Mouse (Mus musculus) myocyte (in vitro differentiated cells): ENCODE measurements around the gene Vgll4. TPM values are rescaled to one million over a fixed set of nuclear protein-coding genes. Genes with fewer than 3 reads are reported as not detected.

ENCODE experiments used
- H3K27me3 ChIP-seq: one replicate; pipeline ENCODE4 v1.6.1; 2011; ENCODE audit not compliant: control insufficient read depth, insufficient read depth, insufficient read length
- H3K36me3 ChIP-seq: one replicate; pipeline ENCODE4 v1.6.1; 2011; ENCODE audit not compliant: control insufficient read depth, insufficient read depth
- H3K4me2 ChIP-seq: one replicate; pipeline ENCODE4 v1.6.1; 2011; ENCODE audit warnings: low read depth, control low read depth
- H3K4me3 ChIP-seq: one replicate; pipeline ENCODE4 v1.5.1; 2011; ENCODE audit warnings: mild to moderate bottlenecking, control low read depth, moderate library complexity
- H3K79me2 ChIP-seq: one replicate; pipeline ENCODE4 v1.6.1; 2011; ENCODE audit not compliant: control insufficient read depth, insufficient read depth
- H3ac ChIP-seq: one replicate; pipeline ENCODE4 v1.6.1; 2011; ENCODE audit not compliant: control insufficient read depth, insufficient read length
- CEBPB ChIP-seq: IDR thresholded peaks from 2 replicates; pipeline ENCODE4 v1.6.1; 2011; ENCODE audit warnings: mild to moderate bottlenecking, moderate library complexity; ENCODE audit not compliant: poor library complexity, insufficient read depth, severe bottlenecking
- E2F4 ChIP-seq: IDR thresholded peaks from one replicate; pipeline ENCODE4 v1.6.1; 2011; ENCODE audit warnings: mild to moderate bottlenecking, control low read depth, moderate library complexity; ENCODE audit not compliant: insufficient read depth
- MAX ChIP-seq: IDR thresholded peaks from one replicate; pipeline ENCODE4 v1.6.1; 2011; ENCODE audit warnings: low read depth, mild to moderate bottlenecking, control low read depth
- MYOD1 ChIP-seq, 3 experiments: IDR thresholded peaks; one replicate each; pipeline ENCODE4 v1.6.1; 2011; ENCODE audit warnings: control low read depth in 2 of 3, low read depth in 2 of 3, mild to moderate bottlenecking in 2 of 3, moderate library complexity in 1 of 3; ENCODE audit not compliant: insufficient read length in 2 of 3, control insufficient read depth in 1 of 3
- MYOG ChIP-seq, 3 experiments: IDR thresholded peaks; one replicate each; pipeline ENCODE4 v1.6.1; 2011; ENCODE audit warnings: control low read depth in 2 of 3, low read depth in 2 of 3, mild to moderate bottlenecking in 2 of 3; ENCODE audit not compliant: insufficient read length in 2 of 3, control insufficient read depth in 1 of 3, insufficient read depth in 1 of 3
- POLR2A ChIP-seq: IDR thresholded peaks from one replicate; pipeline ENCODE4 v1.6.1; 2011; ENCODE audit warnings: low read depth, mild to moderate bottlenecking, control low read depth, moderate library complexity; ENCODE audit not compliant: insufficient read length
- POLR2AphosphoS2 ChIP-seq: IDR thresholded peaks from one replicate; pipeline ENCODE4 v1.6.1; 2011; ENCODE audit warnings: low read depth, control low read depth; ENCODE audit not compliant: insufficient read length
- REST ChIP-seq: IDR thresholded peaks from one replicate; pipeline ENCODE4 v1.6.1; 2011; ENCODE audit warnings: mild to moderate bottlenecking, control low read depth, moderate library complexity; ENCODE audit not compliant: insufficient read depth, insufficient read length
- SRF ChIP-seq: IDR thresholded peaks from one replicate; pipeline ENCODE4 v1.6.1; 2011; ENCODE audit warnings: low read depth; ENCODE audit not compliant: control insufficient read depth, insufficient read length
- TCF12 ChIP-seq: IDR thresholded peaks from one replicate; pipeline ENCODE4 v1.6.1; 2011; ENCODE audit warnings: mild to moderate bottlenecking, control low read depth; ENCODE audit not compliant: poor library complexity, insufficient read depth, severe bottlenecking
- TCF3 ChIP-seq: IDR thresholded peaks from one replicate; pipeline ENCODE4 v1.6.1; 2011; ENCODE audit warnings: low read depth, control low read depth; ENCODE audit not compliant: insufficient read length
- USF1 ChIP-seq: IDR thresholded peaks from one replicate; pipeline ENCODE4 v1.6.1; 2011; ENCODE audit warnings: low read depth, mild to moderate bottlenecking, control low read depth, moderate library complexity
- polyA plus RNA-seq: library from polyadenylated mRNA; unstranded; fragments of >200 nt; fragmentation: generic; extraction: Trizol; gene quantifications from one replicate; pipeline ENCODE4 v1.2.1, GENCODE M21; 2012; ENCODE audit warnings: missing spikeins

Vgll4 gene
- 21.1 TPM for polyA plus RNA-seq

- H3ac ChIP-seq = peak within 1 kb of the TSS; percentile 9
- no peaks in the 10 kb centered on the region for H3K36me3 ChIP-seq
- H3K79me2 ChIP-seq = no peaks in the 10 kb centered on the region
- TF ChIP-seq USF1 (peak; percentile 71), MYOD1 (IDR thresholded peaks at IDR 0.05; ENCODE audit: control insufficient read depth in 1 of 3, insufficient read length in 2 of 3, low read depth in 2 of 3) (no peak)
- H3K4me3 ChIP-seq = peak within 1 kb of the TSS; percentile 21
- H3K4me2 ChIP-seq = peak within 1 kb of the TSS; percentile 86
- peaks cover 7% of the 10 kb centered on the region for H3K27me3 ChIP-seq
Measured at GRCm38 (mm10) chr6:114969213-114970120, at the start of gene Vgll4. Gene Vgll4 (minus strand): TSS chr6:114969994.

- no peaks in the 10 kb centered on the region for H3K79me2 ChIP-seq
- H3K27me3 ChIP-seq = no peaks in the 10 kb centered on the region
- H3K4me3 ChIP-seq = no peak overlapping the region
- H3K36me3 ChIP-seq = no peaks in the 10 kb centered on the region
- no peak for TF ChIP-seq E2F4
- TF ChIP-seq TCF3 = no peak
- no peak for TF ChIP-seq MYOD1 (IDR thresholded peaks at IDR 0.05; ENCODE audit: control insufficient read depth in 1 of 3, insufficient read length in 2 of 3, low read depth in 2 of 3)
- no peak for TF ChIP-seq TCF12
- TF ChIP-seq POLR2AphosphoS2 = no peak
- TF ChIP-seq SRF = no peak
- TF ChIP-seq REST = no peak
- no peak for TF ChIP-seq USF1
- TF ChIP-seq POLR2A = no peak
- H3ac ChIP-seq = no peak overlapping the region
- no peak overlapping the region for H3K4me2 ChIP-seq
Measured at GRCm38 (mm10) chr6:115015461-115015860, 45.7 kb upstream of the Vgll4 start.

DNA sequence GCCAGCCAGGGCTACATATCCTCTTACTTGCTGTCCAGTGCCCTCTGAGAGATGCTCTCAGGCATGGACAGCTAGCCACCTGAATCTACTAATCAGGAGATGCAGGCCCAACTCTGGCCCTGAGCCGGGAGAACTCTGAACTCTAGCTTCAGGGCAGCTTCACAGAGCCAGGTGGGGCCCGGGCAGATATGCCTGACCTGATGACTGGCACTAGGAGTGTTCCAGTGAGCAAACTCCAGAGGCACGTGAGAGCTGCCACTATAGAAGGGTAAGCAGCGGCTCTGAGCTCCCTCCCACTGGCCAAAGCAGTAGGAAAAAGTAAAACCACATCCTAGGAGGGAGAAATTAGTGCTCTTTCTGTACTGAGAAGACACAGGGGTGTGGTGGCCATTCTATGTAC lies 43.8 kb upstream of the Vgll4 start:
- Histone ChIP-seq H3K4me3 (no peak overlapping the region), H3K36me3 (no peaks in the 10 kb centered on the region)
- TF ChIP-seq TCF12 = no peak
- TF ChIP-seq MYOG (IDR thresholded peaks at IDR 0.05; ENCODE audit: control insufficient read depth in 1 of 3, insufficient read depth in 1 of 3, insufficient read length in 2 of 3, low read depth in 2 of 3) = no peak
- TF ChIP-seq POLR2A = no peak
- TF ChIP-seq SRF = no peak
- no peak for TF ChIP-seq E2F4
- no peak for TF ChIP-seq POLR2AphosphoS2
- TF ChIP-seq CEBPB = no peak
- no peak for TF ChIP-seq TCF3
- TF ChIP-seq REST = no peak

GRCm38 (mm10) chr6:115011792-115012191 lies 42.0 kb upstream of the Vgll4 start:
- no peak overlapping the region for H3K4me2 ChIP-seq
- no peak for TF ChIP-seq POLR2A
- no peak for TF ChIP-seq TCF12
- no peak for TF ChIP-seq USF1
- TF ChIP-seq SRF = no peak
- no peak for TF ChIP-seq MYOD1 (IDR thresholded peaks at IDR 0.05; ENCODE audit: control insufficient read depth in 1 of 3, insufficient read length in 2 of 3, low read depth in 2 of 3)
- no peak for TF ChIP-seq MAX
- TF ChIP-seq REST = no peak
- TF ChIP-seq MYOG (IDR thresholded peaks at IDR 0.05; ENCODE audit: control insufficient read depth in 1 of 3, insufficient read depth in 1 of 3, insufficient read length in 2 of 3, low read depth in 2 of 3) = no peak
- TF ChIP-seq E2F4 = no peak
- TF ChIP-seq CEBPB = no peak
- TF ChIP-seq POLR2AphosphoS2 = no peak
- no peak overlapping the region for H3K4me3 ChIP-seq
- no peaks in the 10 kb centered on the region for H3K36me3 ChIP-seq
- no peaks in the 10 kb centered on the region for H3K27me3 ChIP-seq
- no peaks in the 10 kb centered on the region for H3K79me2 ChIP-seq
- H3ac ChIP-seq = no peak overlapping the region

More for the DNA sequence above, 43.8 kb upstream of the Vgll4 start:
- no peaks in the 10 kb centered on the region for H3K27me3 ChIP-seq
- no peak overlapping the region for H3K4me2 ChIP-seq
- no peak overlapping the region for H3ac ChIP-seq
- H3K79me2 ChIP-seq = no peaks in the 10 kb centered on the region

DNA sequence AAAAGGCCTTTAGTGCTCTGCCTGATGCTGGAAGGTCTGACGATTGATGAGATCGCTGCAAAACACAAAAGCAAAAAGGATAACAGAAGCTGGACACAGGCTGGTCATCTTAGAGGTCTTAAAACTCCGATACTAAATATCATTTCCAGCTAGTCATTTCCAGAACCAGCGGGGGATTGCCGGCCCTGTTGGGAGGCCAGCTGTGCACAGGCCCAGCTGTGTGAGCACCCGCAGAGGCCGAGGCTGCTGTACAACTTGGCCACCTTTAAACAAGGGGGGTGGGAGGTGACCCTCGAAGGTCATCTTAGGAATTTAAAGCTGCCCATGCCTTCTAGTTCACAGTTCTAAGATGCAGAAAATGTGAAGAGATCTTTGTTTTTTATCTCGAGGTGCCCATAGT lies 41.0 kb upstream of the Vgll4 start:
- H3K79me2 ChIP-seq = no peaks in the 10 kb centered on the region
- no peak overlapping the region for H3ac ChIP-seq
- no peak overlapping the region for H3K4me3 ChIP-seq
- H3K27me3 ChIP-seq = no peaks in the 10 kb centered on the region
- TF ChIP-seq REST = no peak
- no peak for TF ChIP-seq SRF
- TF ChIP-seq MAX = no peak
- no peak for TF ChIP-seq POLR2AphosphoS2
- H3K36me3 ChIP-seq = no peaks in the 10 kb centered on the region
- H3K4me2 ChIP-seq = no peak overlapping the region
